Mouse (Mus musculus) heart, adult 9 months (tissue): ENCODE results near the gene Dock1.
A peak's percentile ranks its signal among the peaks of the same experiment; 100 is the strongest.

Experiments used
- DNase-seq, 2 experiments: peaks; one replicate each; pipeline ENCODE4 v3.0.0; 2022; ENCODE audit warnings: low spot score in 2 of 2

The Dock1 gene

GRCm38 (mm10) chr7:135157571-135157970, 487.1 kb downstream of the Dock1 start:
- DNase-seq, result no peak

GRCm38 (mm10) chr7:135158381-135158780, 487.9 kb downstream of the Dock1 start:
- no peak for DNase-seq

GRCm38 (mm10) chr7:135159606-135160005, 489.2 kb downstream of the Dock1 start:
- no peak for DNase-seq

- peak; percentile 5 for DNase-seq
Observed at GRCm38 (mm10) chr7:135165155-135165554, 494.7 kb downstream of the Dock1 start.

GRCm38 (mm10) chr7:135169936-135170335, 499.5 kb downstream of the Dock1 start:
- DNase-seq, result no peak

GRCm38 (mm10) chr7:135172219-135172618, 501.8 kb downstream of the Dock1 start:
- DNase-seq, result peak in 1 of 2 experiments; percentile 4

- no peak for DNase-seq
Observed at GRCm38 (mm10) chr7:135194190-135194589, 523.7 kb downstream of the Dock1 start.

- DNase-seq, result no peak
Observed at GRCm38 (mm10) chr7:135195631-135196030, 525.2 kb downstream of the Dock1 start.

- no peak for DNase-seq
Observed at GRCm38 (mm10) chr7:135196828-135197227, 526.4 kb downstream of the Dock1 start.

GRCm38 (mm10) chr7:135203920-135204319, 533.5 kb downstream of the Dock1 start:
- DNase-seq, result no peak

- DNase-seq, result no peak
Observed at GRCm38 (mm10) chr7:135205111-135205510, 534.7 kb downstream of the Dock1 start.

GRCm38 (mm10) chr7:135208947-135209567, 538.6 kb downstream of the Dock1 start:
- DNase-seq, result peak; percentile 5

- no peak for DNase-seq
Observed at GRCm38 (mm10) chr7:135210296-135210695, 539.8 kb downstream of the Dock1 start.

- DNase-seq, result no peak
Observed at GRCm38 (mm10) chr7:135210831-135211230, 540.4 kb downstream of the Dock1 start.

GRCm38 (mm10) chr7:135212505-135212904, 542.1 kb downstream of the Dock1 start:
- peak; percentile 4 to 34 for DNase-seq

- DNase-seq, result no peak
Observed at GRCm38 (mm10) chr7:135221475-135221874, 551.0 kb downstream of the Dock1 start.
